Mouse (Mus musculus): ENCODE results near the gene Zscan2. TPM values are rescaled to one million over a fixed set of nuclear protein-coding genes. Genes with fewer than 3 reads are reported as not detected.

Gene Zscan2
- polyA plus RNA-seq, 1 experiment = 1.8 TPM

DNA sequence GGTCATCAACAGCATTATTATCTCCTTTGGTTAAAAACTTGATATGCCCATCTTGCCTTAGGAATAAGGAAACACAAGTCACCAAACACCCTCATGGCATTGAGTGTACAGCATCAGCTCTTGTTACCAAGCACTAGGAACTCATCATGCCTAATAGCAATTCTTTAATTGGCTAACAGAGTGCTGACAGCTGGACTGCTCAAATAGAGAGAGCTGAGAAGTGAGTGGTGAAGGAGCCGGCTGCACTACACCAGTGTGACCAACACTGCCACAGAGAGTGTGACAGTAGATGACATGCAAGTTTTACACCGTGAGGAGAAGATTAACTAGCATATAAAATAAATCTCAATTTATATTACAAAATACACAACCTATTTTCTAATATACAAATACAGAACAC lies 62.4 kb downstream of the Zscan2 start:
- Histone ChIP-seq H3K36me3 (ENCODE audit: control insufficient read depth, insufficient read depth, low read length) (peaks cover 44% of the 10 kb centered on the region), H3K4me3 (ENCODE audit: low read depth, low read length) (no peak overlapping the region), H3K4me1 (ENCODE audit: control insufficient read depth, insufficient read depth, insufficient read length, low read length) (peaks cover 2% of the 10 kb centered on the region; the same call in 1 of the 2 replicates), H3K27ac (ENCODE audit: insufficient read depth, low read depth, low read length) (no peak overlapping the region), H3K27me3 (ENCODE audit: control insufficient read depth, insufficient read depth, low read length) (no peaks in the 10 kb centered on the region)
- WGBS = 83% methylated on average over 2 of the region's 2 CpGs
- TF ChIP-seq POLR2A (IDR thresholded peaks at IDR 0.05; ENCODE audit: low read depth, low read length) (no peak), CTCF (IDR thresholded peaks at IDR 0.05; ENCODE audit: extremely low read depth, insufficient read length, insufficient replicate concordance, low read depth, low read length) (no peak)

Other genes with a start within 250 kb of the Zscan2 start
- gene Crtc3, start 172.0 kb upstream of the Zscan2 start, polyA plus RNA-seq (2012; rRNA removed) = 11.0 and 15.7 TPM in 2 replicates
- gene Iqgap1, start 34.9 kb upstream of the Zscan2 start, polyA plus RNA-seq (2012; rRNA removed) = 16.5 and 28.9 TPM in 2 replicates
- 5.5 and 6.2 TPM in 2 replicates for gene Wdr73, start 40.3 kb downstream of the Zscan2 start, polyA plus RNA-seq (2012; rRNA removed)
- gene Nmb, start 44.2 kb downstream of the Zscan2 start, polyA plus RNA-seq (2012; rRNA removed) = 2.0 and 2.3 TPM in 2 replicates
- 16.7 and 32.0 TPM in 2 replicates for gene Sec11a, start 86.9 kb downstream of the Zscan2 start, polyA plus RNA-seq (2012; rRNA removed)
- 13.4 and 21.8 TPM in 2 replicates for gene Zfp592, start 132.8 kb downstream of the Zscan2 start, polyA plus RNA-seq (2012; rRNA removed)
- gene Alpk3, start 196.7 kb downstream of the Zscan2 start, polyA plus RNA-seq (2012; rRNA removed) = 0.05 and 0.08 TPM in 2 replicates